Mouse (Mus musculus) kidney, adult 9 months (tissue): ENCODE measurements at regions not wholly inside any gene's neighbourhood (a gene's known extent, or its start where the extent isn't known, plus 50 kb on each side); places are given as distances from the start of the nearest gene placed in this dataset.

Experiments used
- DNase-seq: peaks from one replicate; pipeline ENCODE4 v3.0.0; 2022

DNA sequence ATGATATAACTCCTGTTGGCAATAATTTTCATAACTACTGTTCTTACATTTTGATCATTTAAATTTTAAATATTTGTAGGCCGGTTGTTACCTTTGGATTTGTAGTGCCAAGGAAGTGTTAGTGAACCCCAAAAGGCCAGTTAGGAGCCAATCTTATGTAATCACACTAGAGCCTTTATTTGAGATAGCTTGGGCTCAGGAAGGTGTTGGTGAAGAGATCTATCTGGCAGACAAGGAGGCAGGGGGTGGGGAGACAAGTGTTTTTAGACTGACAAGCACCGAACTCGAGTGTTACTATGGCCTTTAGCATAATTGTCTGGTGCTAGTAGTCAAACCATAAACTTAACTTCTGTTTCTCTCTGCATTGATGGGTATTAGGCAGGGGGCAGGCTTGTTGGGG, 198.0 kb upstream of the Sema3a start:
- DNase-seq, result no peak

DNA sequence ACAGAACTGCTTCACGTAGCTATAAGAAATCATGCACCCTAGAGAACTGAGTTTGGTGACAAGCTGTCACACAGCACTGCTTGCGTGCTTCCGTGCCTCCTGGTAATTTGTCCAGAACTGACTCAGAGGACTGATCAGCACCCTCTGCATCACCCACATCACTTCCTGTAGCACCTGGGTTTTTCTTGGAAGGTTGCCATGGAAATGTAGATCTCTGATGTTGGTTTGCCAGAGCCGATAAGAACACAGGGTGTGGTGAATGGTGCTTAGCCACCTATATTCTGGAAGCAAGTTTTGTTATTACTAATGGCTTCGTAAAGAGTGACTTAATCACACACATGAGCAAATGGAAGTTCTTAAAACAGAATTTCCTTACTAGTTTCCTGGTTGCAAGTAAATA, 188.2 kb upstream of the Sema3a start:
- peak; percentile 4 for DNase-seq

DNA sequence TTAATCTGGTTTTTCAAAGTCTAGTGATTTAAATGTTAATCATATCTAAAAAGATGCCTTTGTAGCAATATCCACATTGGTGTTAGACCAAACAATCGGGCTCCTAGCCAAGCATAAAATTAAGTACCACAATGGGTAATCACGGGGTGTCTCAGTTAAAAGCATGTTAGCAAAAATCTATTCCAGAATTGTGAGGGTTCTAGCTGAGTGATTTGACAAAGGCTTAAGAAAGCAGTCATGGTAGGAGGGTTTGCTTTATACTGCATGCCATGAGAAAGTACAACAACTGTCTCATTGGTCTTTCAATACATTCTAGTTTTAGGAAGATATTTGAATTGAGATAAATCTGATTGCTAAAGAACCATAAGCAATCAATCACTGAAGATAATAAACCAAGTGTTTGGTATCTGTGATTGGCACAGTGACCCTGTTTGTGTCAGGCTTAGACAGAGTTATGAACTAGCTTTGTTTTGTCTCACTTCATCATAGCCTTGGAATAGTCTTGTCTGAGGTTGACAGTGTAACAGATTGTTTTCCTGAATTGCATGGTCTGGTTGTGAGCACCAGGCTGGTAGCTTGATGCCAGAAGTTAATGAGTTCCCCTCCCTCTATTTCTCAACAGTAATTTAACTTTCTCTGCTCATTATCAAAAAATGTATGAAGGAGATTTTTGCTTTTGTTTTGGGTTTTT, 186.9 kb upstream of the Sema3a start:
- no peak for DNase-seq

DNA sequence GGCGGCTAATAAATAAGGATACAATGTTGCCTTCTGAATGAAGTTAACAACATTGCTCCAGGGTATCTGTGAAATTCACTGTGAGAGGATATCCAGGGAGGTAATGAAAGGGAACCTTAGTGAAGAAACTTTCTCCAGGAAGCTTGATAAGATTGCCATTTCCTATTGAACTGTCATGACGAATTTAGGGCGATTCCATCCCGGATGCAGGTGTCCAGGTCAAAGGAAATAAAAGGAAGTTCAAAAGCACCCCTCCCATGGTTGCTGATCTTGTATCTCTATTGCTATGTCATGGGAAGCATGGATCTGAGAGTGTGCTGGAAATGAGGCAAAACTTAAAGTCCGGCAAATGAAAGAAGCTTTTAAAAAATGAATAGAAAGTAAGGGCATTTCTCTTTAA, 180.7 kb upstream of the Sema3a start:
- DNase-seq, result peak; percentile 35

DNA sequence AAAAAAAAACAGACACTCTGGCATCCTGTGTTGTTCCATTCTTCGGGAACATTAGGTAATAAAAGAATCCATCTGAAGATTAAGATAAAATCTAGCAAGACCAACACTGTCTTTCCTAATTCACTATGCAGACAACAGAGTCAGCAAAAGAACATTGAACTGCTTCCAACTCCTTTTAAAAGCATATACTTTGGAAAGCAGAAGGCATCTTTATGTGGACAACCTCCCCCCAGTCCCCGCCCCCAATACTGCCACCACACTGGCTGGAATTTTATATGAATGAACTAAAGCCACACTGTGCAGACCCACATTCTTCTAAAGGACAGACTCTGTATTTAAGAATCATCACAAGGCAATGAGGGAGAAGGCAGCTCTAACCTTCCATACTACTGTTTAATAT, 176.7 kb upstream of the Sema3a start:
- DNase-seq, result no peak

DNA sequence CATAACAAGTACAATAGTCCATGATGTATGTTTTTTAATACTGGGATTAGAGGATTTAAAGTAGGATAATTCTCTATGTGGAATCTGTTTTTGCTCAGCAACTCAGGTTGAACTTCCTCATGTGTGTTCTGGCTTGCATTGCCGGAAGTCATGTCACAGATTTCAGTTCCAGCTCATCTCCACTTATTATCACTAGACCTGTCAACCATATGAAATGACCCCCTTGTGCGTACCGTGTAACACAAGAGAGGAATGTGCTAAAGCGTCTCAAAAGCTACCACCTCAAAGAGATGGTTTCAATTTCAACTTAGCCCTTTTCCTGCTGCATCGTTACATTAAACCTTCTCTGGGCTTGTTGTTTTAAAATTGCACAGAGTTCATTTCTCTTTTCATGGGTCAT, 154.2 kb upstream of the Sema3a start:
- no peak for DNase-seq

DNA sequence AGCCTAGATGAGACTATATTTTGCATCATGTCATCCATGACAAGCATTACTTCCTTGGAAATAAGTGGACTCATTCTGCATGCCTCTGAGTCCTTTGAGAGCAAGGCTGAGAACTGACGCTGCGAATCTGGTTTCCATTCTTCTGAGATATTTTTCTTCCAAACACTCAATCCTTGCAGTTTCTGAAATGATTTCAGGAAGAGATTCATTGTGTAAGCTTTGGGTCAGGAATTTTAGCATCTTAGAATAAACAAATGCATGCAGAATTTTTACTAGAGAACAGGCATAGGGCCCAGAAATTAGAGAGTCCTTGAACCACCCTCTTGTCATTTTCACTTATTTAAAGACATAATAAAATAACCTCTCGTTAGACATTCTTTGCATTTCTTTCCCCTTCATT, 151.5 kb upstream of the Sema3a start:
- no peak for DNase-seq

DNA sequence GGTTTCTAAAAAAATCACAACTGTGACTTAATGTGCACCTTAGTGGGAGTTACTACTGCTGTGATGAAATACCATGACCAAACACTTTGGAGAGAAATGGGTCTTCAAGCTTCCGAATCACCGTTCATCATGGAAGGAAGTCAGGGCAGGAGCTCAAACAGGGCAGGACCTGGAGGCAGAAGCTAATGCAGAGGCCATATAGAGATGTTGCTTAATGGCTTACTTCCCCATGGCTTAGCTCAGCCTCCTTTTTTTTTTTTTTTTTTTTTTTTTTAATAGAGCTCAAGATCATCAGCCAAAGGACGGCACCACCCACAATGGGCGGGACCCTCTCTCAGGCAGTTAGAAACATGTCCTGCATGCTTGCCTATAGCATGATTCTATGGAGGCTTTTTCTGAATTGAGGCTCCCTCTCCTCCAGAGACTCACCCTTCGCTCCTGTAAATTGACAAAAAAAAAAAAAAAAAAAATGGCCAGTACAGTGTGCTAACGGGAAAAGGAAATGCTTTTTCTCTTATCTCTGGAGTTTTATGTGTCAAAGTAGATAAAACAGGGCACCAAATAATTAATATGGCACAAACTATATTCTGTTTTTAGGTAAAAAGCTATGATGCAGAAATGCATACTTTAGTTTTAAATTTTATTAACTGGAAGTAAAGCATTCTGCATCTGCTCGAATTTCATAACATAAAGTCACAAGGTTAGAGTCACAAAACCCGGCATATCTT, 149.0 kb upstream of the Sema3a start:
- no peak for DNase-seq

DNA sequence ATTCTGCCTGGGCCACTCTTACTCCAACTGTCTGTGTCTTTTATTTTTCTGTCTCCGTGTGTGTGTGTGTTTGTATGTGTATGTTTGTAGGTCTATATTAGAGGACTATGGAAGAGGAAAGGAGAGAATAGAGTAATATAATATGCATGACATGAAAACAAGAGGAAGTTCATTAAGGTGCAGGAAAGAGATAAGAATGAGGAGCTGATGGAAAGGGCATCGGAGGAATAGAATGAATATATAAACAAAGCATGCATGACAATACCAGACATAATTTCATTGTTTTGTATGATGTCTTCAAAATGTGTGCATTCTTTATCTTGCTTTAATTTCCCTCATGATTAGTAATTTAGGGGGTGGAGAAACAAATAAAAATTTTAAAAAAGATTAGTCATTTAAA, 147.3 kb upstream of the Sema3a start:
- DNase-seq, result no peak

DNA sequence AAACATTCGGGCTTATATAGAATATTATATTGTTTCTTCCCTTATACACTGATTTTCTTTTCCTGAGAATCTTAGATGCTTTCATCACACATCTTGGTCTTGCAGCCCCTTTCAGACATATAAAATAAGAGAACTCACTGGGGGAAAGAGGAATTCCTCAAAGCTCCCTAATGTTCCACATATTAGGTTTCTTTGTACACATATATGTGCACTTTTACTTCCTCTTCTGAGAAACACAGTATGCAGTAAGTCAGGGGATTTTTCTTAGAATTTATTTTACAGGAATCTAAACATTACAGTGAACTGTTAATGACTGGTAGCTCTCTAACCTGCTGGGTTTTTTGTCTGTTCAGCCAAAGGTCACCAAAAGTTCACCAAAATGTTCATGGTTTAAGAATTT, 131.4 kb upstream of the Sema3a start:
- DNase-seq, result no peak

DNA sequence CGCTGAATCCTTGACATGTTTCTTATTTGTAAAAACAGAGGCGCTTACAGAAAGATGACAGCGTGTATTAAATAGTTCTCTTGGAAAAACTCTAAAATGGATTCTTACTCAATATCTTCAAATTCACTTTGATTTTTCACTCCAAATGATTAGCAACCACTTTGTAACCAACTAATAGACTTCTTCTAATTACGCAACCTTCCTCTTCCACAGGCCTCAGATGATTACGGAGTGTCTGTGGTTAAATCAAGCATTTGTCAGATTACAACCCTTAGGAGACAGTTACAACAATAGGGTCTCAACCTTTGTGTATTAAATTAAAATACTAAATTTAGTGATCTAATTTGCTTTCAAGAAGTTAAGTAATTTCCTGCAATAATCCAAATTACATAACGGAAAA, 127.8 kb upstream of the Sema3a start:
- DNase-seq, result no peak

DNA sequence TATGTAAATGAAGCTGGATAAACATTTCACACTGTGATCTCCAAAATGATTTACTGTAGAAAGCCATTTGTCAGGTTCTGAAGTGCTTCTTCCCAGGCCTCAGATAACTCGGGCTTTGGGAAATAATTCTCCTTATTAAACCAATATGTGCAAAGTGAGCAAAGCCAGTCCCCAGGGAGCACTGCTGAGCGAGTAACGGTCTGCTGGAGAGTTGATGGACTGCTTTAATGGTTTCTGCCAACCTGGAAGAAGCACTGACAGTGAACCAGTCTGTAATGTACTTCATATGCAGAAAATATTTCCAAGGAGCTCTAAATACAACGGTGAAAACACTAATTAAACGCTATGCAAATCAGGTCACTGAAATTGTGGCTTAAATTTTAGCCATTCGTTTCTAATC, 118.1 kb upstream of the Sema3a start:
- DNase-seq, result no peak

DNA sequence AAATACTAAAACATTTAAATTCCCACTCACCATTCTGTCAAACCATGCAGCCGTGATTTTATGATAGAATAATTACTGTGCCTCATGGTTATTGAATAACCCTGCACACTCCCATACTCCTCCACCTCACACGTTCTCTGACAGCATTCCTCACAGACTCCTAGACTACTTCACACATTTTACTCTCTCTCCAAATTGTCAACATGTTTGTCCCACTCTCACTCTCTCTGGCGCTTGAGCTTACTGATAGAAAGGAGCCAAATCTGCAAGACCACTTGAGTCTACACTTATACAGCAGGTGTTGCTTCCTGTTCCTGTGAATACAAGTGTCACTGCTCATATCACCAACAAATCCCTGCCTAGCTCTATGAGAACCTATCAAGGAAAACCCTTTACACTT, 102.9 kb upstream of the Sema3a start:
- DNase-seq, result no peak

DNA sequence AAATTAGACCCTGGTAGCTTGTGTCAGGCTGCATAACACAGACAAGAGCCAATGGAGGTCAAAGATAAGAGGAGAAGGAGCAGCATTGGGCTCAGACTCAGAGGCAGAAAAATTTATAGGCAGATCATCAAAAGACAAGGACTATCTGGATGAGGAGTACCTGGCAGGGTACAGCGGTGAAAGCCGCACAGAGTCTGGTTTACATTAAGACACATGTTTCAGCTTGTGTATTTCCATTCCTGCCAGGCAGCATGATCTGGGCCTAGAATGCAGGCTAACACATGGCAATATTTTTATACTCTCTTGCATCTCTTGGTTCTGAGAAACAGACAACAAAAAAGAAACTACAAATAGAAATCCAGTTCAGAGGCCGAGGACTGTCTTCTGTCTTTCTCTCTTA, 91.9 kb upstream of the Sema3a start:
- DNase-seq, result no peak

DNA sequence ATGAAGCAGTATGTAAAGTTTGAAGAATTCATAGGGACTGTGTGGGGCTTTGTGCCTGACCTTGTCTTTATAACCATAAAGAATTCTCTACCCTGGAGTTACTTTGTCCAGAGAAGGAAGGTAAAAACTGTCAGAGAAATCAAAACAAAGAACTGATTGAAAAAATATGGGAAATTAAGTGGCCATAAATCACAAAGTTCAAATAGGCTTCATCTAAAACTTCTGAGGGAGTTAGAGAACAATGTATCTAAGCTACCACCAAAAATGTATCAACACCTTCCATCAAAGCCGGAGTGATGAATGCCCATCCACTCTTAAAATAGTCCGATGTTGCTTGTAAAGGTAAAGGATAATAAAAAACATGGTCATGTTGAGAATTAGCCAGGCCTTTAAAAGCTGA, 89.1 kb upstream of the Sema3a start:
- DNase-seq, result no peak

DNA sequence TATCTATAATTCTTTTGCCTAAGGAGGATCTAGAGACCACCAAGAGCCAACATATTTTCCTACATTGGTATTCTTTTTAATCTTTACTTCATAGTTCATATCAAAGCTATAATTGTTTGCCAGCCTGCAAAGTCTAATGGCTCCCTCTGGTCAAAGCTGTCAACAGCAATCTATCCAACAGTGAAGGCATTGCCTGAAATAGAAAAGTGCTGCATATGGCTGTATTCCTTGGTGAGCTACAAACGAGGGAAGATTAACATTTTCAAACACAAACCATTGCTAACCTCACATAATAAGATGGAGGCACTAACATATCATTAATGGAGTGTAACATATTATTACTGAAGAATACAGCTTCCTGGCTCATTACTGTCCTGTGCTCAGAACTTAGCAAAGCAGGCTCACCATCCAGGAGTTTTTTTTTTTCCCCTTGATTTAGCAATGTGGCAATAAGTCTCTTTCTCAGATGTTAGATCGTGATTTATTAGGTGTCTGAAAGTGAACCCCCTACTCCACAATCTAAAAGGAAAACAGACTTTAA, 66.3 kb upstream of the Sema3a start:
- DNase-seq, result no peak

DNA sequence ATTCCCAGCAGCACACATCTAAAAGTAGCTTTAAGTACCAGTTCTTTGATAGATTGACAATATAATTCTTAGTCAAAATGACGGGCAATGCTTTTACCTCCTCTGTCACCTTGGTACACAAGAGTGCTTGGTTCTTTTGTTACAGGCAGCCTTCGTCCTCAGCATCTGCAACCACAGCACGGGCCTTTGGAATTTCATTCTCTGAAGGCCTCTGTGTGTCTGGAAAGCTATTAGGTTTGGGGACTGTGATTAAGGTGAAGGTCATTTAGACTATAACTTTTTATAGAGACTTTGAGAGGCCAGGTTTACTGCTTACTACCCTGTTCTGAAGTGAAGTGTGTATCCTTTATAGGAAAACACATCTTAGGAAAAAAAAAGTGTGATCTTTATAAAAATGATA, 58.3 kb upstream of the Sema3a start:
- no peak for DNase-seq
